Mouse (Mus musculus) layer of hippocampus, postnatal 36 days (tissue): ENCODE data around the gene Cxcr1. TPM values are rescaled to one million over a fixed set of nuclear protein-coding genes. Genes with fewer than 3 reads are reported as not detected.
"Not testable (repeated sequence)": the region's sequence is repeated elsewhere in the genome, so short reads cannot be mapped to it uniquely, and the experiment has no call there.

Experiments used
- DNase-seq, 2 experiments: peaks; one replicate each; pipeline ENCODE4 v3.0.0; 2022
- total RNA-seq, 2 experiments: library from RNA; stranded (reverse); gene quantifications; 2 replicates each; pipeline ENCODE4 v1.2.3; 2021

Gene Cxcr1
- total RNA-seq, 2 experiments from 2014 or later: not detected

- DNase-seq: no peak
Measured at GRCm38 (mm10) chr1:74195961-74196360, 1.5 kb upstream of the Cxcr1 start.

- no peak for DNase-seq
Measured at GRCm38 (mm10) chr1:74192711-74193110, 1.7 kb downstream of the Cxcr1 start.

GRCm38 (mm10) chr1:74190471-74190870 is 4.0 kb downstream of the Cxcr1 start:
- no peak for DNase-seq

GRCm38 (mm10) chr1:74183006-74183405 is 11.4 kb downstream of the Cxcr1 start:
- DNase-seq: no peak

GRCm38 (mm10) chr1:74181462-74181861 is 13.0 kb downstream of the Cxcr1 start:
- no peak for DNase-seq

- no peak for DNase-seq
Measured at GRCm38 (mm10) chr1:74179624-74180408, 14.6 kb downstream of the Cxcr1 start.

- no peak for DNase-seq
Measured at GRCm38 (mm10) chr1:74178618-74179017, 15.8 kb downstream of the Cxcr1 start.

- no peak for DNase-seq
Measured at GRCm38 (mm10) chr1:74175731-74176130, 18.7 kb downstream of the Cxcr1 start.

- no peak for DNase-seq
Measured at GRCm38 (mm10) chr1:74172722-74173121, 21.7 kb downstream of the Cxcr1 start.

GRCm38 (mm10) chr1:74169721-74170120 is 24.7 kb downstream of the Cxcr1 start:
- no peak for DNase-seq

- DNase-seq: no peak
Measured at GRCm38 (mm10) chr1:74167136-74167535, 27.3 kb downstream of the Cxcr1 start.

- DNase-seq: no peak
Measured at GRCm38 (mm10) chr1:74160036-74160435, 34.4 kb downstream of the Cxcr1 start.

- not testable (repeated sequence) for DNase-seq
Measured at GRCm38 (mm10) chr1:74159613-74160012, 34.8 kb downstream of the Cxcr1 start.

- DNase-seq: no peak
Measured at GRCm38 (mm10) chr1:74156381-74156910, 38.0 kb downstream of the Cxcr1 start.

GRCm38 (mm10) chr1:74155435-74156012 is 38.9 kb downstream of the Cxcr1 start:
- no peak for DNase-seq

GRCm38 (mm10) chr1:74153461-74154184 is 40.8 kb downstream of the Cxcr1 start, which contains the start of gene Cxcr2:
Cxcr2 (plus strand) TSS chr1:74153989.
- no peak for DNase-seq

GRCm38 (mm10) chr1:74151091-74151490 is 43.3 kb downstream of the Cxcr1 start:
- DNase-seq: no peak

- DNase-seq: no peak
Measured at GRCm38 (mm10) chr1:74150101-74150500, 44.3 kb downstream of the Cxcr1 start.

GRCm38 (mm10) chr1:74149106-74149885 is 45.1 kb downstream of the Cxcr1 start:
- no peak for DNase-seq
